35 mouse cellular contexts compared by ENCODE assay signal in the genomic region with DNA sequence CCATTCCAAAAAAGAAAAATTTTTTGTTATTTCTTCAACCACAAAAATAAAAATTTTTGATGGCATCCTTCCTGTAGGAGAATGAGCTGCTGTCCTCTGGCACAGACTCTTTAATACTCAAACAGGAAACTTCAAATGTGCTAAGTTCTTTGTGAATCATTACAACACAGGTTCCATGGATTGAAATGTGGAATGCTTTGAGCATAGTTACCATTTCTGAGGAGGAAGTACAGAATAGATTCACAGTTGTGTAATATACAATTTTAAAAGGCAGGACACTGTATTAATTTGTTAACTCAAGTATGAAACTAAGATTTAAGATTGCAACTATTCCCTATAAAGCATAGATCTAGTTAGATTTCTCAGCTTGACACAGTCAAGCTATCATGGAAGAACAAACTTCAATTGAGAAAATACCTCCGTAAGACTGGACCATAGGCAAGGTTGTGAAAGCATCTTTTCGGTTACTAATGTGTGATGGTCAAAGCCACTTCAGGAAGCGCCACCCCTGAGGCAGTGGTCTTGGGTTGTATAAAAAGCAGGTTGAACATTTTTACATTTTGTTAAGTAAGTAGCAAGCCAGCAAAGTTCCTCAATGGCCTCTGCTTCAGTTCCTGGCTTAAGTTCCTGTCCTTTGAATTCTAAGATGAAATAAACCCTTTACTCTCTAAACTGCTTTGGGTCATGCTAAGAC.
"Had no signal": no experiment of that assay in that cellular context is flagged by ENCODE, and none has a peak within 500 bp of the region (broad histone marks: within the 10 kb centered on the region; RNA-seq: fewer than 3 reads in every experiment).

No protein-coding gene starts in this region.

- H3K4me3 ChIP-seq: heart, embryonic 10.5 days; heart, embryonic 12.5 days; heart, embryonic 13.5 days; heart, embryonic 15.5 days; hindbrain, embryonic 10.5 days; hindbrain, embryonic 12.5 days; hindbrain, embryonic 13.5 days; hindbrain, embryonic 15.5 days; intestine, embryonic 15.5 days; kidney, embryonic 15.5 days; layer of hippocampus, adult 2 months had no signal

- H3K4me2 ChIP-seq: heart, embryonic 11.5 days; heart, embryonic 12.5 days; heart, embryonic 13.5 days; heart, embryonic 15.5 days; hindbrain, embryonic 12.5 days; hindbrain, embryonic 13.5 days; hindbrain, embryonic 14.5 days; hindbrain, embryonic 15.5 days; intestine, embryonic 15.5 days; kidney, embryonic 15.5 days had no signal

- H3K4me1 ChIP-seq: heart, embryonic 10.5 days; heart, embryonic 12.5 days; heart, embryonic 13.5 days; heart, embryonic 15.5 days; hindbrain, embryonic 10.5 days; hindbrain, embryonic 12.5 days; hindbrain, embryonic 13.5 days; hindbrain, embryonic 15.5 days; intestine, embryonic 15.5 days; kidney, embryonic 15.5 days had no signal

- H3K36me3 ChIP-seq: heart, embryonic 10.5 days; heart, embryonic 12.5 days; heart, embryonic 13.5 days; heart, embryonic 15.5 days; hindbrain, embryonic 10.5 days; hindbrain, embryonic 12.5 days; hindbrain, embryonic 13.5 days; hindbrain, embryonic 15.5 days; intestine, embryonic 15.5 days; kidney, embryonic 15.5 days had no signal

- ATAC-seq: hindbrain, embryonic 16.5 days; hindbrain, postnatal 0 days; inflammation-experienced regulatory T-cells, adult 6 months; intestine, embryonic 15.5 days; intestine, embryonic 16.5 days; intestine, postnatal 0 days had no signal

- H3K9ac ChIP-seq: heart, embryonic 12.5 days; heart, embryonic 13.5 days; heart, embryonic 15.5 days; hindbrain, embryonic 12.5 days; hindbrain, embryonic 13.5 days; hindbrain, embryonic 14.5 days; hindbrain, embryonic 15.5 days; intestine, embryonic 15.5 days; kidney, embryonic 15.5 days had no signal

- H3K9me3 ChIP-seq: heart, embryonic 10.5 days; heart, embryonic 13.5 days; heart, embryonic 15.5 days; hindbrain, embryonic 10.5 days; hindbrain, embryonic 13.5 days; hindbrain, embryonic 15.5 days; intestine, embryonic 15.5 days; kidney, embryonic 15.5 days had no signal

- H3K27ac ChIP-seq: heart, embryonic 10.5 days; heart, embryonic 13.5 days; heart, embryonic 15.5 days; hindbrain, embryonic 10.5 days; hindbrain, embryonic 12.5 days; hindbrain, embryonic 13.5 days; hindbrain, embryonic 14.5 days; hindbrain, embryonic 15.5 days; hindbrain, postnatal 0 days; intestine, embryonic 15.5 days; kidney, embryonic 15.5 days; kidney, postnatal 0 days; layer of hippocampus, adult 2 months had no signal

- DNase-seq: heart, postnatal 10 days; heart, postnatal 14 days; heart, postnatal 36 days; heart, postnatal 4 days; kidney, adult 11 months; kidney, adult 18-20 months; kidney, adult 2 months; kidney, adult 8-10 months; kidney, adult 9 months; kidney, postnatal 10 days; kidney, postnatal 14 days; kidney, postnatal 25 days; kidney, postnatal 36 days; kidney, postnatal 4 days; layer of hippocampus, adult 9-11 months; layer of hippocampus, postnatal 36 days had no signal

- H3K27me3 ChIP-seq: heart, embryonic 12.5 days; heart, embryonic 13.5 days; heart, embryonic 15.5 days; hindbrain, embryonic 12.5 days; hindbrain, embryonic 13.5 days; hindbrain, embryonic 15.5 days; intestine, embryonic 15.5 days; kidney, embryonic 15.5 days had no signal
